Mouse (Mus musculus) megakaryocyte, embryonic 14.5 days (primary cell): ENCODE results near the gene Eefsec.

Source experiments
- FLI1 ChIP-seq: IDR thresholded peaks from 2 replicates; pipeline ENCODE4 v1.6.1; 2012; ENCODE audit warnings: low read length, inconsistent platforms, mixed read lengths
- GATA1 ChIP-seq: IDR thresholded peaks from 3 replicates; pipeline ENCODE4 v1.6.1; 2012; ENCODE audit warnings: mixed read lengths, low read length, inconsistent platforms, borderline replicate concordance

DNA sequence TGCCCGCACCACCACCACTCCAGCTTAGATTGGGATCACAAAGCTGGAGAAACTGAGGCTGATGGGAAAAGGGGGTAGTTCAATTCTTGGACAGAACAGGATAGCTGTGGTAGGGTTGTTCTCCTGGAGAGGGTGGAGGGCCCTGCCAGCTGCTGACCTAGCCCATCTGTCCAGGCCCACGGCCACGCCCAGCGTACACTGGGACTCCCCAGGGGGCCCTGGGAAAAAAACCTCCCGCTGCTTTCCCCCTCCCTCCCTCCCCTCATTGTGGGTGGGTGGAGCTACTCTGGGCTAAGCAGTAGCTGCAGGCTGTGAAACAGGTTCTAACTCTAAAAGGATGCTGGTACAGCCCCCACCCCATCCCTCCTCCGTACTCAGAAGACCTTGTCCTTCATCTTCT, 230.5 kb downstream of the Eefsec start:
- no peak for TF ChIP-seq GATA1
- no peak for TF ChIP-seq FLI1
